Mouse (Mus musculus): ENCODE results near the gene Ripor3. TPM values are rescaled to one million over a fixed set of nuclear protein-coding genes. Genes with fewer than 3 reads are reported as not detected.

Gene Ripor3
- polyA plus RNA-seq, 1 experiment: 4.3 TPM

- peak within 1 kb of the TSS; percentile 84 for H3K27ac ChIP-seq (ENCODE audit: insufficient read depth, low read length)
- TF ChIP-seq POLR2A (IDR thresholded peaks at IDR 0.05; ENCODE audit: low read depth, low read length): peak; percentile 92
- TF ChIP-seq CTCF (IDR thresholded peaks at IDR 0.05; ENCODE audit: borderline replicate concordance, insufficient read depth, low read length): no peak
Measured at GRCm38 (mm10) chr2:167931985-167932726, 78.3 kb downstream of the Ripor3 start, which contains the start of gene Ptpn1. Gene Ptpn1 (plus strand): TSS chr2:167932057.

GRCm38 (mm10) chr2:167930975-167931374 lies 79.4 kb downstream of the Ripor3 start:
- TF ChIP-seq POLR2A (IDR thresholded peaks at IDR 0.05; ENCODE audit: low read depth, low read length) (no peak), CTCF (IDR thresholded peaks at IDR 0.05; ENCODE audit: borderline replicate concordance, insufficient read depth, low read length) (no peak)

More at GRCm38 (mm10) chr2:167931985-167932726, 78.3 kb downstream of the Ripor3 start, which contains the start of gene Ptpn1:
- Histone ChIP-seq H3K4me1 (ENCODE audit: control insufficient read depth, insufficient read depth, low read length) (peaks cover 11% of the 10 kb centered on the region), H3K4me3 (ENCODE audit: insufficient read depth, low read length) (peak within 1 kb of the TSS; percentile 83)

More at GRCm38 (mm10) chr2:167930975-167931374, 79.4 kb downstream of the Ripor3 start:
- Histone ChIP-seq H3K27ac (ENCODE audit: insufficient read depth, low read length) (peak overlapping the region; percentile 84), H3K4me3 (ENCODE audit: insufficient read depth, low read length) (no peak overlapping the region), H3K4me1 (ENCODE audit: control insufficient read depth, insufficient read depth, low read length) (peaks cover 6% of the 10 kb centered on the region)

Other genes with a start within 250 kb of the Ripor3 start
- gene Ptpn1, start 78.6 kb downstream of the Ripor3 start, polyA plus RNA-seq (2011; ENCODE audit: insufficient read length, low read depth, missing spikeins): 50.7 and 59.4 TPM in 2 replicates
- gene Pard6b, start 70.4 kb upstream of the Ripor3 start, polyA plus RNA-seq (2011; ENCODE audit: insufficient read length, low read depth, missing spikeins): 1.6 and 2.6 TPM in 2 replicates
- 50.8 and 80.9 TPM in 2 replicates for gene Adnp, start 196.5 kb upstream of the Ripor3 start, polyA plus RNA-seq (2011; ENCODE audit: insufficient read length, low read depth, missing spikeins)
- 45.6 and 46.6 TPM in 2 replicates for gene Gm20716, start 219.7 kb upstream of the Ripor3 start, polyA plus RNA-seq (2011; ENCODE audit: insufficient read length, low read depth, missing spikeins)
- gene Dpm1, start 220.0 kb upstream of the Ripor3 start, polyA plus RNA-seq (2011; ENCODE audit: insufficient read length, low read depth, missing spikeins): 45.4 and 53.9 TPM in 2 replicates
- gene Mocs3, start 220.0 kb upstream of the Ripor3 start, polyA plus RNA-seq (2011; ENCODE audit: insufficient read length, low read depth, missing spikeins): 5.9 and 6.1 TPM in 2 replicates